Mouse (Mus musculus): Measurements from ENCODE around the gene Ccdc32. TPM values are rescaled to one million over a fixed set of nuclear protein-coding genes. Genes with fewer than 3 reads are reported as not detected.

Ccdc32 gene
- polyA plus RNA-seq (2012; ENCODE audit: insufficient read depth, insufficient read length, missing spikeins) = 20.9 and 21.5 TPM in 2 replicates

DNA sequence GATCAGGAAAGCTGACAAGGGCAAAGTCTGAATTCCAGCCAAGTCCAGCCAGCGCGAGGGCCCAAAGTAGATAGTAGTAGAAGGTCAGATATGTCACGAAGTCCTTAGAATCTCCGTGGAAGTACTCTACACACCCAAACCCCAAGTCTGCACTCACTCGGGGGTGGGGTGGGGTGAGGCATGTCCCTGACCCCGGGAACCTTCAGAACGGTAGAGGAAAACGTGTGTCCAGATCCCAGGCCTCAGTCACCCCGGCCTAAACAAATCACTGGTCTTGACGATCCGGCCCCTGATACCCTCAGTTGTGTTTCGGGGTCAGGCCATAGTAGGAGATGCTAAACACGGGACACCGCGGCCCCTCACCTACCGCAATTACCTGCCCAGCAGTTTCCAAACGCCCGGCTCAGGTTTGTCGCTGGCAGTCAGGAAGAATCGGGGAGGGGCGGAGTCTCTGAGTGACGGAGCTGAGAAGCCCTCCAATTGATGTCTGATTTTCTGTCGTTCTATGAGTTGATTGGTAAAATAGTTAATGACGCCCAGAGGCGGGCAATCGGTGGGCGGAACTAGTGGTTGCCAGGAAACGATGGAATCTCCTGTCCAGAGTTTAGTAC, at the start of gene Ccdc32:
Gene Ccdc32, minus strand, starts transcription at position 453 of the 611 bp plus-strand sequence.
- Histone ChIP-seq H3K4me3 (ENCODE audit: insufficient read depth, low read length) (peak within 1 kb of the TSS; percentile 87), H3K27ac (ENCODE audit: insufficient read depth, low read depth, low read length) (0 out of 2 replicates have a peak within 1 kb of the TSS, but pooled peaks have one; percentile 1), H3K4me1 (ENCODE audit: control insufficient read depth, insufficient read depth, low read length) (peaks cover 15% of the 10 kb centered on the region)
- TF ChIP-seq POLR2A (IDR thresholded peaks at IDR 0.05; ENCODE audit: borderline replicate concordance, low read depth, low read length) (no peak), CTCF (IDR thresholded peaks at IDR 0.05; ENCODE audit: low read depth, low read length) (no peak)

DNA sequence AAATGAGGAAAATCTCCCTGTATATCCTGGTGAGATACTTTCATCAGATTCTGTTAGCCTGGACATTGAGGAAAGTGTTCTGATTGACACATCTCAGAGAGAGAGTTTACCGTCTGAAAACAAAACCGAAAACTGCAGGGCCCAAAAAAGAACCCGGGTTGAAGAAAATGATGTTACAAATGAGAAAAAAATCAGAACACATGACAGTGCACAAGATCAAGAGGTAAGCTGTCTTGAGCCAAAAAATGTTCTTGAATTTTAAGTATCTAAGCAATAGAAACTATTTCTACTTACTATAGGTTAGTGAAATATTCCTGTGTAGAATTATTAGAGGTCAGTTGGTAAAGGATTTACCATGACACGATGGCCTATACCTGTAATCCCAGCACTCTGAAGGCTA, 43.2 kb upstream of the Ccdc32 start:
- no peak for TF ChIP-seq POLR2A (IDR thresholded peaks at IDR 0.05; ENCODE audit: borderline replicate concordance, low read depth, low read length)
- no peak for TF ChIP-seq CTCF (IDR thresholded peaks at IDR 0.05; ENCODE audit: low read depth, low read length)
- H3K27ac ChIP-seq (ENCODE audit: insufficient read depth, low read depth, low read length) = no peak overlapping the region
- H3K4me3 ChIP-seq (ENCODE audit: insufficient read depth, low read length) = no peak overlapping the region
- H3K4me1 ChIP-seq (ENCODE audit: control insufficient read depth, insufficient read depth, low read length) = no peaks in the 10 kb centered on the region

DNA sequence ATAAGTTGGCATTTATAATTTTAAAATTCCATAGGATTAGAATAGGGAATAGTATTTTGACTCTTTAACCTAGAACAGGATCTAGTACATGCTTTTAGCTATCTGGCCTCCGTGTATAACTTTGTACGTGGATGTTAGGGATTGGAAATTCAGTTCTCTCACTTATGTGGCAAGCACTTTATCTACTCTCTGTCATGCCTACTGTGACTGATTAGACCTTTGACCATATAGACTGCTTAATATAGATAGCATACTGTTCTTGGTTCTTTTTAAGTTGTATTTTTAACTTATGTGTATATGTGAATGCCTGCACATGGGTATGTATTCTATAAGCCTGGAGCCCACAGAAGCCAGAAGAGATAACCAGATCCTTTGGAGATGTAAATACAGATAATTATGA, 30.9 kb upstream of the Ccdc32 start:
- TF ChIP-seq POLR2A (IDR thresholded peaks at IDR 0.05; ENCODE audit: borderline replicate concordance, low read depth, low read length) (no peak), CTCF (IDR thresholded peaks at IDR 0.05; ENCODE audit: low read depth, low read length) (no peak)
- no peaks in the 10 kb centered on the region for H3K4me1 ChIP-seq (ENCODE audit: control insufficient read depth, insufficient read depth, low read length)
- H3K27ac ChIP-seq (ENCODE audit: insufficient read depth, low read depth, low read length) = no peak overlapping the region

DNA sequence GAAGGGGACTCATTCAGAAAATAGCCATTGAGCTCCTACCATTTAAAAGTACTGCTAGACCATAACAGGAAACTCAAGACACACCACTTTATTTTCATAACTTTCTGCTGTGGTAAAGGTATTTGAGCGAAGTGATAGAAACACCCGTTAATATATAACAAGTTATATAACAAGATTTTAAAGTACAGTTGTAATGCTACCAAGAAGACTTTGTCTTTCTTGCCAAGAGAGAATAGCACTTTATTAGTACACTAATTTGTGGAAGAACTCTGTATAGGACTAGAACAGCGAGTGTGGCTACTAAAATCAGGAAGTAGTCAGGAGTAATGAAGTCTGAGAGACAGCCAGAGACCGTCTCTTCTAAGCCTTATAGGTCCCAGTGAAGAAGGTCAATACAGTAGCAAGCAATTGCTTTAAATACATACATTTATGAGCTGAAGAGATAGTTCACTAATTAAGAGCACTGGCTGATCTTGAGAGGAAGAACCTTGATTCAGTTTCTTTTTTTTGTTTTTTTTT, 21.0 kb upstream of the Ccdc32 start:
- no peak overlapping the region for H3K4me3 ChIP-seq (ENCODE audit: insufficient read depth, low read length)
- no peak for TF ChIP-seq POLR2A (IDR thresholded peaks at IDR 0.05; ENCODE audit: borderline replicate concordance, low read depth, low read length)
- no peak for TF ChIP-seq CTCF (IDR thresholded peaks at IDR 0.05; ENCODE audit: low read depth, low read length)
- peaks cover 7% of the 10 kb centered on the region; the same call in 1 of the 2 replicates for H3K4me1 ChIP-seq (ENCODE audit: control insufficient read depth, insufficient read depth, low read length)
- no peak overlapping the region for H3K27ac ChIP-seq (ENCODE audit: insufficient read depth, low read depth, low read length)

More for the DNA sequence above, 30.9 kb upstream of the Ccdc32 start:
- no peak overlapping the region for H3K4me3 ChIP-seq (ENCODE audit: insufficient read depth, low read length)

DNA sequence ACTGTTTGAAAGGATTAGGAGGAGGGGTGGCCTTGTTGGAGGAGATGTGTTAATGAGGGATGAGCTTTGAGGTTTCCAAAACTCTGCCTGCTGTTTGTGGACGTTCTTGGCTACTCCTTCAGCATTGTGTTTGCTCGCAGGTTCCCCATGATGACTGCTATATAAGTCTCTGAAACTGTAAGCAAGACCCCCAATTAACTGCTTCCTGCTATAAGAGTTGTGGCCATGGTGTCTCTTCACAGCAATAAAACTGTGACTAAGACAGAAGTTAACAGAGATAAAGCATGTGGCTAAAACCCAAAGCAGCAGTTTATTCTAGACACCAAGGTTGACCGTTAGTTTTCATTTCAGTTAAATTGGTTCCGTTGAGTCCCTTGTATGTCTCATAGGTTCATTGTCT, 18.7 kb upstream of the Ccdc32 start:
- H3K4me3 ChIP-seq (ENCODE audit: insufficient read depth, low read length) = peak overlapping the region; percentile 79
- H3K27ac ChIP-seq (ENCODE audit: insufficient read depth, low read depth, low read length) = no peak overlapping the region
- peaks cover 7% of the 10 kb centered on the region; the same call in 1 of the 2 replicates for H3K4me1 ChIP-seq (ENCODE audit: control insufficient read depth, insufficient read depth, low read length)
- TF ChIP-seq POLR2A (IDR thresholded peaks at IDR 0.05; ENCODE audit: borderline replicate concordance, low read depth, low read length) (no peak), CTCF (IDR thresholded peaks at IDR 0.05; ENCODE audit: low read depth, low read length) (no peak)

DNA sequence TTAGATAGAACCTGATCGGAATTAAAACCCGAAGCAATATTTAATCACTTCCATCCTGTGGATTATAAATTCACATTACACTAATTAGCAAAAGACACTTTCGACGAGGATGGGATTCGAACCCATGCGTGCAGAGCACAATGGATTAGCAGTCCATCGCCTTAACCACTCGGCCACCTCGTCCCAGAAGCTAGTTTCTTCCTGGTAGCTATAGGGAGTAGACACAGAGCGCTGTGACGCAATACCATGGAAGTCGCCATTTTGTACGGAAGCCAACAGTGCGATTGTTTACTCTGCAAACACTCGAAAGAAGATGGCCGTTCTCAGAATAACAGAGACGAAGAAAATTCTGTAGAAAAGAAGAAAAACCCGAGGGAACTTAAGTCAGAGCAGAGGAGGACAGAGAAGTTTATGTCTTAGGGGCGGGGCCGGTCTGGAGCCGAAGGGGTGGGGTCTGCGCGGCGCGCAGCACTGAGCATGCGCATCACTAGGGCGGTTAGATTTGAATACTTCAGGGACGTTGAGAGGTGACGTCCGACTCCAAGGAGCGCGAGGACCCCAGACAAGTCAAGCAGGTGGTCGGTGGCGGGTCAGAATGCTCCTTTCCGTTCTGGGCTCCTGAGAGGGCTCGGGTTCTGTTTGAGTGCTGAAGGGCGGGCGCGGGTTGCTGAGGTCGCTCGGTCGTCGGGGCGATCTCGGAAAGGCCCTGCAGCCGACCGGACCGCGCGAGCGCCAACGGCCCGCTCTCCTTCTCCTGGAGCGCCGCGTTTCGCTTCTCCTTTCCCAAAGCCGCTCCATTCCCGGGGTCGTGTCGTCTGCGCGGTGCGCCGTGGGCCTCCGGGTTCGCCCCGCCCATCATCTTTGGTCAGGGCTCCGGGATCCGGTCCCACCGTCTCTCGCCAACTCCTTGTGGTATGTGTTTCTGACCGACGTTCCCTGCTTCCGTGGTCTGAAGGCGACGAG, 17.7 kb upstream of the Ccdc32 start, which contains the start of gene Knl1:
Gene Knl1, plus strand, starts transcription at position 471 of the 963 bp plus-strand sequence.
- H3K4me1 ChIP-seq (ENCODE audit: control insufficient read depth, insufficient read depth, low read length) = peaks cover 9% of the 10 kb centered on the region
- TF ChIP-seq POLR2A (IDR thresholded peaks at IDR 0.05; ENCODE audit: borderline replicate concordance, low read depth, low read length) (no peak), CTCF (IDR thresholded peaks at IDR 0.05; ENCODE audit: low read depth, low read length) (no peak)

DNA sequence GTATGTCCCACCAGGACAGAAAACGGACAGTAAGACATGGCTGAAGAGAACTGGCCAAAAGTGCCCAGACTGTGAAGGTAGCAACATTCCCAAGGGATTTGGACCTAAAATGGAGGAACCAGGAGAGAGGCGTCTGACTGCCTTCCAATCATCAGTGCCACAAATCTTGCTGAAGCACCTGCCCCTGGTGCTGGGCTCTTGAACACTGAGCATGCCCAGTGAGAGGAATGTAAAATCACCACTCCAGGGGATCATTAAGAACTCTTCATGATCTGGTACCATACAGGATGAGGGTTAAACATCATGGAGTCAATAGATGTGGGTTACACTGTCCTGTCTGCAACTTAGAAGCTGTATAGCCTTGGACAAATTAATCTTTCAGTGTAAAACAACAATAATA, 16.0 kb upstream of the Ccdc32 start:
- Histone ChIP-seq H3K4me3 (ENCODE audit: insufficient read depth, low read length) (no peak overlapping the region), H3K4me1 (ENCODE audit: control insufficient read depth, insufficient read depth, low read length) (peaks cover 11% of the 10 kb centered on the region), H3K27ac (ENCODE audit: insufficient read depth, low read depth, low read length) (no peak overlapping the region)
- TF ChIP-seq CTCF (IDR thresholded peaks at IDR 0.05; ENCODE audit: low read depth, low read length) = no peak
- no peak for TF ChIP-seq POLR2A (IDR thresholded peaks at IDR 0.05; ENCODE audit: borderline replicate concordance, low read depth, low read length)

More for the DNA sequence above, 17.7 kb upstream of the Ccdc32 start, which contains the start of gene Knl1:
- H3K27ac ChIP-seq (ENCODE audit: insufficient read depth, low read depth, low read length) = peak within 1 kb of the TSS; percentile 77
- H3K4me3 ChIP-seq (ENCODE audit: insufficient read depth, low read length) = peak within 1 kb of the TSS; percentile 79

DNA sequence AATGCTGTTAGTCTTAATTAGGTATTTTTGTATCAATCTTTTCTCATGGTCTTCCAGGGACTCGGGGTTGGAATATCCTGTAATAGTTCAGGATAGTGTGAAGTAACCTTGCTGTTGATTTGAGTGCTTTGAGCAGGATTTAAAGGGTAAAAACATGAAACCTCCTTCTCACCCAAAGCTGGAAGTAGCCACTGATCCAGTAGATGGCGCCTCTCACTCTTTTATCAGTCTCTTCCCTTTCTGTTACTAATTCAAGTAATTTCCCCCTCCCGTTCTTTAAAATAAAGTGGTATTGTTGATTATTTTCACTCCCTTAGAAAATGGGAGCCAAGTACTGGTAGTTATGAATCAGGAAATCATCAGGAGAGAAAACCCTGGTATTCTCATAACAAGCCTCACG, 11.7 kb upstream of the Ccdc32 start:
- Histone ChIP-seq H3K27ac (ENCODE audit: insufficient read depth, low read depth, low read length) (no peak overlapping the region), H3K4me3 (ENCODE audit: insufficient read depth, low read length) (no peak overlapping the region), H3K4me1 (ENCODE audit: control insufficient read depth, insufficient read depth, low read length) (peaks cover 9% of the 10 kb centered on the region)
- no peak for TF ChIP-seq CTCF (IDR thresholded peaks at IDR 0.05; ENCODE audit: low read depth, low read length)
- TF ChIP-seq POLR2A (IDR thresholded peaks at IDR 0.05; ENCODE audit: borderline replicate concordance, low read depth, low read length) = no peak

DNA sequence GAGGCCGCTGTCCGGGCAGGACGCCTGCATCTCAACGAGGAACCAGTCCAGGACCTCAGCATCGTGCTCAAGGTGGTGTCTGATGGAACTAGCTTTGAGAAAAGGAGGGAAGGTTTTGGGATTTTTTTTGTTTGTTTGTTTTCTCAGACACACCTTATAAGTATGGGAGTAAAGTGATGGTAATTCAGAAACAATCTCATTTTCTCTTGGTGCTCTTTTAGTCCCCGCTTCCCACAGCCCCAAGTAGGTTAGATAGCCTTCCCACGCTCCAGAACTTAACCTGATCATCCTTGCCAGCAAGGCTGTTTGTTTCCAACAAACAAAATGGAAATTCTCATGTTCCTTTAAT, 6.2 kb upstream of the Ccdc32 start:
- Histone ChIP-seq H3K4me3 (ENCODE audit: insufficient read depth, low read length) (peak overlapping the region; percentile 69), H3K27ac (ENCODE audit: insufficient read depth, low read depth, low read length) (no peak overlapping the region), H3K4me1 (ENCODE audit: control insufficient read depth, insufficient read depth, low read length) (no peaks in the 10 kb centered on the region)
- TF ChIP-seq CTCF (IDR thresholded peaks at IDR 0.05; ENCODE audit: low read depth, low read length) = no peak
- no peak for TF ChIP-seq POLR2A (IDR thresholded peaks at IDR 0.05; ENCODE audit: borderline replicate concordance, low read depth, low read length)
